Mouse (Mus musculus): ENCODE results near the gene Mrps31. TPM values are rescaled to one million over a fixed set of nuclear protein-coding genes. Genes with fewer than 3 reads are reported as not detected.
A peak's percentile ranks its signal among the peaks of the same experiment; 100 is the strongest.

The Mrps31 gene
- polyA plus RNA-seq, 1 experiment from 2014 or later, result 42.9 TPM

- Histone ChIP-seq H3K4me1 (peaks cover 18% of the 10 kb centered on the region), H3K9me3 (no peaks in the 10 kb centered on the region), H3K27me3 (ENCODE audit: poor library complexity, severe bottlenecking) (peaks cover 7% of the 10 kb centered on the region; the same call in 1 of the 2 replicates), H3K36me3 (replicated peaks) (no peaks in the 10 kb centered on the region; the same call in none of the 2 replicates), H3K27ac (peak overlapping the region; percentile 88; the same call in 1 of the 2 replicates), H3K4me3 (peak overlapping the region; percentile 81)
- DNase-seq (ENCODE audit: extremely low spot score, low spot score), result no peak
- 89% methylated on average over 8 of the region's 8 CpGs for WGBS
These were observed 11.8 kb upstream of the Mrps31 start for GRCm38 (mm10) chr8:22399285-22399880.

- peaks cover 7% of the 10 kb centered on the region; the same call in 1 of the 2 replicates for H3K27me3 ChIP-seq (ENCODE audit: poor library complexity, severe bottlenecking)
- DNase-seq (ENCODE audit: extremely low spot score, low spot score), result no peak
- H3K36me3 ChIP-seq (replicated peaks), result no peaks in the 10 kb centered on the region
- no peak overlapping the region for H3K27ac ChIP-seq
- WGBS, result 91% methylated on average over 4 of the region's 4 CpGs
- no peaks in the 10 kb centered on the region for H3K9me3 ChIP-seq
- H3K4me1 ChIP-seq, result peaks cover 18% of the 10 kb centered on the region
- H3K4me3 ChIP-seq, result no peak overlapping the region
These were observed 10.6 kb upstream of the Mrps31 start for GRCm38 (mm10) chr8:22400593-22400992.

GRCm38 (mm10) chr8:22403235-22403634, 7.9 kb upstream of the Mrps31 start:
- DNase-seq (ENCODE audit: extremely low spot score, low spot score), result no peak
- Histone ChIP-seq H3K9me3 (no peaks in the 10 kb centered on the region), H3K4me1 (peaks cover 6% of the 10 kb centered on the region), H3K27ac (no peak overlapping the region), H3K4me3 (no peak overlapping the region), H3K27me3 (ENCODE audit: poor library complexity, severe bottlenecking) (no peaks in the 10 kb centered on the region), H3K36me3 (replicated peaks) (no peaks in the 10 kb centered on the region)
- 91% methylated on average over 2 of the region's 2 CpGs for WGBS

GRCm38 (mm10) chr8:22405733-22406132, 5.4 kb upstream of the Mrps31 start:
- no peaks in the 10 kb centered on the region for H3K36me3 ChIP-seq (replicated peaks)
- DNase-seq (ENCODE audit: extremely low spot score, low spot score), result no peak
- WGBS, result 81% methylated on average over 6 of the region's 6 CpGs

GRCm38 (mm10) chr8:22410688-22411281, 376 bp upstream of the Mrps31 start:
- WGBS, result 18% methylated on average over 16 of the region's 16 CpGs
- peak overlapping the region; percentile 85 for H3K4me3 ChIP-seq
- DNase-seq (ENCODE audit: extremely low spot score, low spot score), result no peak
- H3K27me3 ChIP-seq (ENCODE audit: poor library complexity, severe bottlenecking), result no peaks in the 10 kb centered on the region
- H3K4me1 ChIP-seq, result peaks cover 16% of the 10 kb centered on the region
- H3K27ac ChIP-seq, result peak overlapping the region; percentile 90
- H3K36me3 ChIP-seq (replicated peaks), result peaks cover 7% of the 10 kb centered on the region
- H3K9me3 ChIP-seq, result no peaks in the 10 kb centered on the region

More at GRCm38 (mm10) chr8:22405733-22406132, 5.4 kb upstream of the Mrps31 start:
- Histone ChIP-seq H3K9me3 (no peaks in the 10 kb centered on the region), H3K27ac (no peak overlapping the region), H3K27me3 (ENCODE audit: poor library complexity, severe bottlenecking) (no peaks in the 10 kb centered on the region), H3K4me1 (peaks cover 5% of the 10 kb centered on the region), H3K4me3 (no peak overlapping the region)

- Histone ChIP-seq H3K36me3 (replicated peaks) (peaks cover 18% of the 10 kb centered on the region), H3K27ac (peak overlapping the region; percentile 90), H3K9me3 (no peaks in the 10 kb centered on the region), H3K4me1 (peaks cover 16% of the 10 kb centered on the region), H3K27me3 (ENCODE audit: poor library complexity, severe bottlenecking) (no peaks in the 10 kb centered on the region), H3K4me3 (peak overlapping the region; percentile 85)
- 31% methylated on average over 8 of the region's 8 CpGs for WGBS
- DNase-seq (ENCODE audit: extremely low spot score, low spot score), result no peak
These were observed 810 bp downstream of the Mrps31 start for GRCm38 (mm10) chr8:22411971-22412370.

Other genes with a start within 250 kb of the Mrps31 start
- 5.8 and 6.1 TPM in 2 replicates for gene Nek3, start 244.9 kb upstream of the Mrps31 start, polyA plus RNA-seq (2016; fragmentation: Nextera tagmentation; extraction: Ambion mirVana)
- gene Ckap2, start 225.5 kb upstream of the Mrps31 start, polyA plus RNA-seq (2016; fragmentation: Nextera tagmentation; extraction: Ambion mirVana), result 57.3 and 59.8 TPM in 2 replicates
- 45.8 and 46.3 TPM in 2 replicates for gene Vps36, start 218.6 kb upstream of the Mrps31 start, polyA plus RNA-seq (2016; fragmentation: Nextera tagmentation; extraction: Ambion mirVana)
- 9.8 and 10.5 TPM in 2 replicates for gene Thsd1, start 184.0 kb upstream of the Mrps31 start, polyA plus RNA-seq (2016; fragmentation: Nextera tagmentation; extraction: Ambion mirVana)
- not detected in 2 replicates for gene Tpte, start 127.9 kb upstream of the Mrps31 start, polyA plus RNA-seq (2016; fragmentation: Nextera tagmentation; extraction: Ambion mirVana)
- 20.6 and 23.1 TPM in 2 replicates for gene Slc25a15, start 12.8 kb upstream of the Mrps31 start, polyA plus RNA-seq (2016; fragmentation: Nextera tagmentation; extraction: Ambion mirVana)

Measured in forebrain, embryonic 10.5 days (tissue).